Mouse (Mus musculus) spleen, embryonic (tissue): ENCODE results near the gene Cfd.

ENCODE experiments used
- CTCF ChIA-PET: fragments of 350-600 bp; sonication (Branson Sonifier 250); formaldehyde crosslinking; loops from one replicate; lab custom pipeline; 2022; lab: Charles Lee

Gene Cfd

GRCm38 (mm10) chr10:79883297-79884084 lies 7.2 kb upstream of the Cfd start:
- CTCF ChIA-PET = interaction anchor here (0.5 to 1.6 kb wide), 8 partner anchors 10 to 73 kb away, joined by 3 to 19 read pairs (median 3); no protein-coding TSS in a partner anchor

GRCm38 (mm10) chr10:79884446-79884845 lies 6.2 kb upstream of the Cfd start:
- CTCF ChIA-PET = interaction anchor here (0.7 to 1.6 kb wide), 2 partner anchors 41 to 73 kb away, joined by 3 read pairs; no protein-coding TSS in a partner anchor

DNA sequence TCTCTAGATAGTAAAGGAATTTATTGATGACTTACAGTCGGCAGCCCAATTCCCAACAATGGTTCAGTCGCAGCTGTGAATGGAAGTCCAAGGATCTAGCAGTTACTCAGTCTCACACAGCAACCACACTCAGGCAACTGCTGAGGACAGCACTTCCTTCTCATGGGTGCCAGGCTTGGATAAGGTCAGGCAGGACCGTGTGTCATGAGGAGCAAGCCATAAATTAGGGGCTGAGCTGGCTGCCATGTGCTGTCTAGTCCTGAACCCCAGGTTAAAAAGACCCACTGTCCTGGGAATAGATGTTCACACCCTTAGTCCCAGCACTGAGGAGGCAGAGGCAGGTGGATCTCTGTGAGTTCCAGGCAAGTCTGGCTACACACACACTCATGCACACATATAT lies 5.7 kb upstream of the Cfd start:
- CTCF ChIA-PET = interaction anchor here (0.7 kb wide), 1 partner anchor 72 kb away, joined by 3 read pairs; no protein-coding TSS in a partner anchor

DNA sequence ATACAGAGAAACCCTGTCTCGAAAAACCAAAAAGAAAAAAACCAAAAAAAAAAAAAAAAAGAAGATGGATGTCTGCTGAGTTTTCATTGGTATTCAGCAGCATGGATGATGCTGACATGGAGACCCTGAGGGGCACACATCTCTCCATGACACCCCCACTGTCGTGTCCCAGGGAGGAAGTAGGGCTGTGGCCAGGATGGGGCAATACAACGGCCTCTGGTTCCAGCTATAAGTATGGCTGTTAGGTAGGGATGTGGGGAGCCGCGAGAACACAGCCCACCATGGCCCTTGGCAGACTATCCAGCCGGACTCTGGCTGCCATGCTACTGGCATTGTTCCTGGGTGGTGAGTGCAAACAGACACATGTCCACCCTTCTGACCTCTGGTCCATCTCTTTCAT lies 4.6 kb upstream of the Cfd start, which contains the start of gene Elane:
Gene Elane, plus strand, starts transcription at position 194 of the 400 bp plus-strand sequence.
- CTCF ChIA-PET = no interaction called here

DNA sequence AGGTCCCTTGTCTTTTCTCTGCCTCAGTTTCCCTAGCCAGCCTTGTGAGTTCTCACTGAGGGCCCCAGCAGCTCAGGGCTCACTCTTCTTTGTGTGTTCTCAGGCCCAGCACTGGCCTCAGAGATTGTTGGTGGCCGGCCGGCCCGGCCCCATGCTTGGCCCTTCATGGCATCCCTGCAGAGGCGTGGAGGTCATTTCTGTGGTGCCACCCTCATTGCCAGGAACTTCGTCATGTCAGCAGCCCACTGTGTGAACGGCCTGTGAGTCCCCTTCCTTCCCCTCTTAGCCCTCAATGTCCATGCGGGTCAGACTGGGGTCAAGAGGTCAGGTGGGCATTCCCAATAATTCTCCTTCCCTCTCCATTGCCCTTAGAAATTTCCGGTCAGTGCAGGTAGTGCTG lies 4.0 kb upstream of the Cfd start:
- CTCF ChIA-PET = interaction anchor here (1.0 kb wide), 1 partner anchor 20 kb away, joined by 3 read pairs; no protein-coding TSS in a partner anchor

DNA sequence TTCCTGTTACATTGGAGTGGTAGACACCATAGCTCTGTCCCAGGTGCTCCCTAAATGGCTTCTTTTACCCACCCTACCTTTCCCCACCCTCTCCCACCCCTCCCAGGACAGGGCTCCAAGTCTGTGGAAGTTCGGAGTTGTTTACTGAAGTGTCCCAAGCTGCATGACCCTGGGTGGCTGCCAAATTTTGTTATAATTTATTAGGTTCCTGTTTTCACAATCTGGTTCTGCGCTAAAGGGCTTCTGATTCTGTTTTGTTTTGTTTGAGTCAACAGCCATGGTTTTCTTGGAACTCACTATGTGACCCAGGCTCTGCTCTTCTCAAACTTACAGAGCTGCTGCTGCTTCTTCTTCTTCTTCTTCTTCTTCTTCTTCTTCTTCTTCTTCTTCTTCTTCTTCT lies 1.3 kb upstream of the Cfd start:
- CTCF ChIA-PET = no interaction called here

- CTCF ChIA-PET = interaction anchor here (0.5 to 2.2 kb wide), 4 partner anchors 9 to 65 kb away, joined by 3 to 6 read pairs (median 4); no protein-coding TSS in a partner anchor
These were observed 1.9 kb downstream of the Cfd start for GRCm38 (mm10) chr10:79892451-79893118.

- CTCF ChIA-PET = interaction anchor here (0.8 kb wide), 1 partner anchor 13 kb away, joined by 3 read pairs; no protein-coding TSS in a partner anchor
These were observed 5.7 kb downstream of the Cfd start for GRCm38 (mm10) chr10:79896306-79896705.

DNA sequence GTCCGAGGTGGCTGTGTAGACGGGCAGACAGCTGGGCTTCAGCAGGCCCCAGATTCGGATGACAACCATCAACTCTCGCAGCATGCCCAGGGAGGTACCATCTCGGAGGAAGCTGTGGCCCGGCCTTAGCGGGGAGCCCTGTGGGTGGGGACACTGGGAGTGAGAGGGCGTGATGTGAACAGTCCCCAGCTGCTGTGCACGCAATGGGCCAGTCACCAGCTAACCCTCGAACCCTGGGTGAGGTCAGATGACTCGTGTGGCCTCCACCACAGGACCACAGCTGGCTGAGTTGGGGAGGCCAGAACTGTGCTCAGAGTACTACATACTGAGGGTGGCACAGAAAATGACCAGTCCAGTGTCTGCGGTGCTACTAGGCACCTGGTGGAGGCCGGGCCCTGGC lies 6.2 kb downstream of the Cfd start:
- CTCF ChIA-PET = interaction anchor here (0.8 kb wide), 1 partner anchor 13 kb away, joined by 3 read pairs; no protein-coding TSS in a partner anchor

DNA sequence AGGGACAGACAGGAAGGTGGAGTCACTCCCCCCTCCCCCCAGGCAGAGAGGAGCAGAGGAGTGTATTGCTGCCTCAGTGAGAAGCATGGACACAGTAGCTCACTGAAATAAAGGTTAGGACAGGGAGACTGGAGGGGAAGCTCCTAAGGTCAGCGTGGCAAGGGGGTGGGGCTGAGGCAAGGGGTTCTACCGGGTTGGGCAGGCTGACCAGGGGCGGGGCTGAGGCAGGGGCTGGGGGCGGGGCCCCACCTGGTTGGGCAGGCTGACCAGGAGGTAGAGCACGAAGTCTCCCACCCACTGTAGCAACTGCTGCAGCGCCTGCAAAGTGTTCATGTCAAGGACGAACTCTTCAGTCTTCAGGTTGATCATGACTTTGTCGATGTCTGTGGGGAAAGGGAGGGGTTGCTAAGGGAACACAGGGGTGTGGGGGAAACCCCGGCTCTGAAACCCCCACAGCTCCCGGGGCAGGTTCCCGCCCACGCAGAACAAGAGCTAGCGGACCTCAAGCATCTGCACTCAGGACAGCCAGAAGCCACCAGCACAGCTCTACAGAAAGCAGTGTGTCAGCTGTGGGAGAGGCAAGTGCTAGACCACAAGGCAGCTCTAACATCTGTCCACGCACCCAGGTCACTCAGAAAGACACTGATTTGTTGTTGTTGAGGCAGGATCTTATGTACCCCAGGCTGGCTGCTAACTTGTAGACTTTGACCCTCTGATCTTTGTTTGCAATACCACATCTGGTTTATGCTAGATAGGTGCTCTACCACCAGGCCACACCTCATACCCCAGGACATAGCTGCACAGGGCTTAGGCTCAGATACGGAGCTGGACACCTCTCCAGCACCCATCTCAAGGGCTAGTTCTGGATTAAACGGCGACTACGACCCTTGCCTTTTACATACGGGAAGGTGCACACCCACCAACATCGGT lies 6.9 kb downstream of the Cfd start:
- CTCF ChIA-PET = interaction anchor here (0.6 kb wide), 1 partner anchor 1337 kb away, joined by 3 read pairs; no protein-coding TSS in a partner anchor

- CTCF ChIA-PET = interaction anchor here (0.5 kb wide), 1 partner anchor 45 kb away, joined by 3 read pairs; no protein-coding TSS in a partner anchor
These were observed 10.3 kb downstream of the Cfd start for GRCm38 (mm10) chr10:79900951-79901410.

GRCm38 (mm10) chr10:79906712-79907111 lies 16.1 kb downstream of the Cfd start:
- CTCF ChIA-PET = interaction anchor here (0.6 to 1.4 kb wide), 2 partner anchors 20 to 23 kb away, joined by 3 read pairs; no protein-coding TSS in a partner anchor

- CTCF ChIA-PET = interaction anchor here (0.6 kb wide), 1 partner anchor 20 kb away, joined by 3 read pairs; no protein-coding TSS in a partner anchor
These were observed 16.8 kb downstream of the Cfd start for GRCm38 (mm10) chr10:79907415-79907814.

GRCm38 (mm10) chr10:79908167-79909091 lies 17.8 kb downstream of the Cfd start, which contains the start of gene Med16:
Gene Med16 (minus strand): TSS chr10:79908923.
- CTCF ChIA-PET = interaction anchor here (0.6 to 0.7 kb wide), 2 partner anchors 13 to 396 kb away, joined by 3 read pairs; no protein-coding TSS in a partner anchor

DNA sequence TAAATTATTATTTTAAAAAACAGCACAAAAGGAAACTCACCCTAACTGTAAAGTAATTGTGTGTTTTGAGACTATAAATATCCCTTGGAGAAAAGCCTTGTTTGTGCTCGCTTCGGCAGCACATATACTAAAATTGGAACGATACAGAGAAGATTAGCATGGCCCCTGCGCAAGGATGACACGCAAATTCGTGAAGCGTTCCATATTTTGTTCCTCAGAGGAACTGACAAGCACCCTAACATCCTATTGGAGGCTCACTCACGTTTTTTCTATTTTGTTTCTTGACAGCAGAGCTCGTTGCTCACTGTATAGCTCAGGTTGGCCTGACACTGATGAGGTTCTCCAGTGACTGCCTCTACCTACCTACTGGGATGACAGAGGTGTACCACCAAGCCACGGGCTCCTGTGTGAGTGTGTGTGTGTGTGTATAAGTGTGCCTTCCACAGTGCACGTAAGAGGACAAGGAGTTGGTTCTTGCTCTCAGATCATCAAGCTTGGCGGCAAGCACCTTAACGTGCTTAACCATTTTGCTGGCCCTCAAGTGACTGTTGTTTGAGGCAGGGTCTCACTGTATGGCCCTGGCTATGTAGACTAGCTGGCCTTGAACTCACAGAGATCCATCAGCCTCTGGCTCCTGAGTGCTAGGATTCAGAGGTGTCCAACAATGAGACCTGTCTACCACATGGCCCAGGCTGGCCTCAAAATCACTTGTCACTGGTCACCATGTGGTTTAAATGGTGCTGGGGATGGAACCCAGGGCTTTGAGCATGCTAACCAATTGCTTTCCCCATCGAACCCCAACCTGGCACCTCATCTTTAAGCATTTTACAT lies 18.7 kb downstream of the Cfd start:
- CTCF ChIA-PET = interaction anchor here (0.6 kb wide), 2 partner anchors 37 to 151 kb away, joined by 3 read pairs; no protein-coding TSS in a partner anchor

DNA sequence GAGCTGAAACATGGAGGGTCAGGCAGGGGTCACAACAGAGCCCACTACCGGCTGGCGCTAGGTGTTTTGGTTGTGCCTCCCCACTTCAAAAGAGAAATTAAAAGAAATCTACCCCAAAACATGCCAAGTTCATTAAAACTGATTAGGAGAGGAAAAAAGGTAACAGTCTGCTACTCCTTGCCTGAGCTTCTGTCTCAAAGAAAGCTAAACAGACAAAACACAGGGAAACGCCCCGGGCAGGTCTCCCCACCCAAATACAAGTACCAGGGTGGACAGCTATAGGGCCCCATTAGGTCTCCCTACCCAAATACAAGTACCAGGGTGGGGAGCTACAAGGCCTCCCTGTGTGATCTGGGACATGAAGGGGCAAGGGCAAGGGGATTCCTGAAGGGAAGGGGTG lies 19.9 kb downstream of the Cfd start, which contains the start of gene Gm26602:
Gene Gm26602, plus strand, starts transcription at position 301 of the 400 bp plus-strand sequence.
- CTCF ChIA-PET = interaction anchor here (0.6 to 1.8 kb wide), 3 partner anchors 12 to 76 kb away, joined by 3 to 8 read pairs (median 3); no protein-coding TSS in a partner anchor

DNA sequence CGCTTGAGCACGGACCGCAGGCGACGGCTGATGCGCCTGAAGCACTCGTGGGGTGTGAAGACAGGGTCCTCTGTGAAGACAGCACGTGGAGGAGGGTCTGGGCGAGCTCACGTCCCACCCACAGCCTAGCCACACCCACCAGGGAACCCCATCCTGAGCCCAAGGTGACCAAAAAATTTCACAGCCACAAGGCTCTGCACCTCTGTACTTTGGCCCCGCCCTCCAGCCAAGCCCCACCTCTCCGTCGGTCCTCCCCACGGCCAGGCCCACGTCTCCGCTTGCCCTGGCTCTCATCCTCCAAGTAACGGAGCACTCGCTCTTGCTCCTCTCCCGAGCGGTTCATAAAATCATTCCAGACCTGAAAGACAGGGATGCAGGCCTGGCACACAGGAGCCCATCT lies 21.8 kb downstream of the Cfd start:
- CTCF ChIA-PET = no interaction called here
